Mouse (Mus musculus) right cerebral cortex, adult 18-20 months (tissue): Measurements from ENCODE around the gene Defb48.

Source experiments
- DNase-seq: peaks from one replicate; pipeline ENCODE4 v3.0.0; 2022; ENCODE audit warnings: mixed read lengths

Defb48 gene

DNA sequence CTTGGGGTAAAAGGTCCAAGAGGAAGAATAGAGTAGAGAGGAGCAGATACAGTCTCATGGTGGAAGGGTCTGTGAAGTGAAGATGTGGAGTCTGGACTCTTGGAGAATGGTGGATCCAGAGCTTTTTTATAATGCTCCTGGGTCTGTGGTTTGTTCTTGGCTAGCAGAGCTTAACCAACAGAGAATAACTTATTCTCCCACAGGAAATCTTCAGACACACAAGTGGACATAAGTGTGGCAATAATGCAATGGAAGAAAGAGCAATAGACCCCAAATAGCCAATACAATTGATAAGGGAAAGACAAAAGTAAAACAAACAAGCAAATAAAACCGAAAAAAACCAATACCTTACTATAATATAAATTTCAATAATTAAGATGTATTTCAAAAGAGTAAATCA lies at the start of gene Defb48:
Gene Defb48 (minus strand): TSS at position 101 of the 400 bp plus-strand sequence.
- DNase-seq, result no peak

DNA sequence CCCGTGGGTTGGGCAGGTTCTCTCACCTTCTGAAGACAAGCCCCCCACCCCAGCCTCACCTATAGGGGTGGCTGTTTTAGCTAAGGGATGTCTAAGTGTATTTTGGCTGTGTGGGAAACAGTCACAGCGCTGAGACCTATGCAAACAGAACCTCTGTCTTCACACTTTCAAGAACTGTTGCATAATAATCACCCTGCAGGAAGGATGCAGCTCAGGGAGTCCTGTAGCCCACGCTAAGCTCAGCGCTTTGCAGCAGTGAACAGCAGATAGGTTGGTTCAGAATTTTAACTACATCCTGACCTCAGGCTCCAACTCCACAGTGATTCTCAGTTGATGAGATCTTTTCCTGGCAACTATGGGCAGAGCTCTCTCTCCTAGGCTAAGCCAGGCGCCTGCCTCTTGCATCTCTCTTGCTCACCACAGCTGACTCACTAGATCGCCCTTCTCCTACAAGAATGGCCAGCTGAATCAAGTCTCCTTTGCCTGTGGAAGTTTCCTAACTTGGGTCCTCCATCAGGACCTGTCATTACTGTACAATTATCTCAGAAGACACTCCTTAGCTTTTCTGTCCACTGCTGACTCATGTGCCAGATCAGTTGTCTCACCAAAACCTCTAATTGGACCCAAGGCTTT lies 36.3 kb upstream of the Defb48 start:
- DNase-seq, result peak; percentile 65

DNA sequence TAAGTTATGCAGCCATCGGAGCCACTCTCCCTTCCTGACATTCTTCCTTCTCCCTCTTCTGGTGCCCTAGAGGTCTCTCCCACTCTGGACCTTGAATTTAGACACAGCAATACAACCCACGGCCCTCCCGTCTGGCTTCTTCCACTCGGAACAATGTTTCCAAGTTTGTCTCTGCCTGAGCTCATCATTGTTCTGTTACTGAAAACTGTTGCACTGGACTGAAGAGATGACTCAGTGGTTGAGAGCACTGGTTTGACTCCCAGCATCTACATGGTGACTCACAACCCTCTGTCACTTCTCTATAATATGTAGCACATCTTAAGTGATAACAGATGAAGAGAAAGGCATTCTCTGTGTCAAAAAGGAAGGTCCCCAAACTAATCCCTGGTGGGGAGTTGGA lies 30.4 kb upstream of the Defb48 start:
- no peak for DNase-seq

DNA sequence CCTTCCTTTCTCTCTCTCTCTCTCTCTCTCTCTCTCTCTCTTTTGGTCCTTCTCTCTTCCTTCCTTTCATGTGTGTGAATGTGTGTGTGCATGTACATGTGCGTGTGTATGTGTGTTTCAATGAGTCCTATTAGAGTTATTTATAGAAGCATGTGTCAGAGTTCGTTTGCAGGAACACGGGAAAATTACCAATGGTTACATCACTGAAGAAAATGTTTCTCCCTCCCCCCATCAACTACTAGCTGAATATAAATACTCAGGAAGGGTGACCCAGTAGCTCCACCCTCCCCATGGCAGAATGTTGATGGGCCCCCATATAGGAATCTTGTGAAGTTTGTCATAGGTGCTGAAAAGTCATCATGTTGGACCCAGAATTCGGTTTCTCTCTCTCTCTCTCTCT lies 28.8 kb upstream of the Defb48 start:
- no peak for DNase-seq

DNA sequence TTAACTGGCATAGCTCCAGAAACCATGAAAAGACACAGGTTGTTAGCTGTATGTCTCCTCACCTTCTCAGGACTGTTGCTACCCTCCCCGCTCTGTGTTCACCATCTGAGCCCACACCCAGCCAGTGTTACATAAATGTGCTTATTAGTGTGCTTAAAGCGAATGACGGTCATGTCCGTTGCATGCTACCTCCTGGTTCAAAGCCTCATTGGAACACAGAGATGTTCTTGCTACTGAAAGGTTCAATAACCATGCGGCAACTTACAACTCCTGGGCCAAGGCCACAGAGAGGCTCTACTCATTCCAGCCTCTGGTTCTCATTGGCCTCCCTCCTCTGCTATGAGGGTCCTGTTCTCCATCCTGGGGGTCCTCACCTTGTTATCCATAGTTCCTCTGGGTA lies 27.2 kb upstream of the Defb48 start, which contains the start of gene Defb43:
Gene Defb43 (plus strand): TSS at position 301 of the 400 bp plus-strand sequence.
- DNase-seq, result no peak

DNA sequence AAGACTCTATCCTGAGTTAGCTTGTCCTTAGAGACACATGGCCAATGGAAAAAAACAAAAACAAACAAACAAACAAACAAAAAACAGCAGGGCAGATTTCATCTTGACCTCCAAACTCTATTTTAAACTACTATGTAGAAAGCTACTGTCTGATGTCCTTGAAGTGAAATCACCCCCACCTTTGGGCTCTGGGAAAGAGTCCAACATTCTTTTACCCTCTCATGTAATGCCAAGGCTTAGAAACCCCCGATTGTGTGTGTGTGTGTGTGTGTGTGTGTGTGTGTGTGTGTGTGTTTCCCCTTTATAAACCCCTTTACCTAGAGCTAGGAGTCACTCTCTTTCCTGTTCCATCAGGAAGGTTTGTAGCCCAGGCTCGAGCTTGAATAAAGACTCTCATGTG lies 18.3 kb upstream of the Defb48 start:
- no peak for DNase-seq

DNA sequence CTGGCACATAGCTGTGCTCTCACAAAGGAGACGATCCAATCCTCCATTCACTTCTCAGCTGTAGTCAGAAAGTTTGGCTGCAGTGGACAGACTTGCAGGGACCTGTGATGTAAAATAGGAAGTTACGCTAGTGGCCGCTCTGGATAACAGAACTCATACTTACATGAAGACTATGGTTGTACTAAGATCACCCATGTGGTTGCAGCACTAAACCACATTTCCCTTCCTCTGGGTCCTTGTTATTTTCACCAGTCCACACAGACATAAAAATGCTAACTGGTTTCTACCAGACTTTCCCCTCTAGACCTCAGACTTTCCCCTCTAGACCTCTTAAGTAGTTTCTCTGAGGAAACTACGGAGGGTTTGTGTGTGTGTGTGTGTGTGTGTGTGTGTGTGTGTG lies 14.7 kb upstream of the Defb48 start:
- no peak for DNase-seq

DNA sequence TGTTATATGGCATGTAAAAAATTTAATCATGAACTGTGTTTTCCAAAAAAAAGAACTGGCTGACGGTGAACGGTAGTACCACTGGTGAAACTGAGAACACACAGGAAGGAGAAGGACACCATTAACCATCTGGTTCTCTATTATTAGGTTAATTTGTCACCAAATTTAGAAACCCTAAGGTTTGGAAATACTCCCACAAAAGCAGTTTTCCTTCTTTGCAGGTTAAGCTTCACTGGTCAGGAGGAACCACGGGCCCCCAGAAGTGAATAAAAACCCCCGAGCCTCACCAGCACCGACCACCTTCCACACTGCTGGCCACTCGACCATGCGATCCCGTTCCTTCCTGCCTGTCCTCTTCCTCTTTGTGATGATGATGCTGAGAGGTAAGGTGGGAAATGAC lies 13.5 kb upstream of the Defb48 start, which contains the start of gene Defb47:
Gene Defb47 (plus strand): TSS at position 301 of the 400 bp plus-strand sequence.
- no peak for DNase-seq

DNA sequence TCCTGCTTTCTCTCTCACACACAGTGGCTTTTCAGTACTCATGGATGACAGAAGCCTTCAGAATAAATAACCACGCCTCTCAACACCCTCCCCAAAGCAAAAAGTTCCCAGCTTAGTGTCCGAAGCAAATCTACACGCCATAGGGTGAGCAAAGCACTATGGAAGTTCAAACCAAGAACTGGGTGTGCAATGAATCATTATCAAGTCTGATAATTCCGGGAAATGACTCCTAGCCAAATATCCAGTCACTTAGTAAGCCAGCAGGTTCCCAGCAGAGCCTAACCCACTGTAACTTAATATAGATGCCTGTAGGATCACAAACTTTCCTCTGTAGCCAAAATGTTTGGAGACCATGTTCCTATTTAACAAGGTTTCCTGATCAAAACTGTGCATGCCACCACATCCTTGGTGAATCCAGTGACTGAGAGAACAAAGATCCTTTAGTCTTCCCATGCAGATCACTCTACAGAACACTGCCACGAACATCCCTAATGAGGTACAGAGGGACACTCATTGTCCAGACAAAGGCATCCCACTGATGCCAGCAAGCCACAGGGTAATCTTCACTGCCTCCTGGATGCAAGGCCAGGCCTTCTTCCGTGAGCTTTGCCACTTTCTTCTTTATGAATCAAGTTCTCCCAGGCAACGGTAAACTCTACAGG lies 7.7 kb upstream of the Defb48 start:
- no peak for DNase-seq

DNA sequence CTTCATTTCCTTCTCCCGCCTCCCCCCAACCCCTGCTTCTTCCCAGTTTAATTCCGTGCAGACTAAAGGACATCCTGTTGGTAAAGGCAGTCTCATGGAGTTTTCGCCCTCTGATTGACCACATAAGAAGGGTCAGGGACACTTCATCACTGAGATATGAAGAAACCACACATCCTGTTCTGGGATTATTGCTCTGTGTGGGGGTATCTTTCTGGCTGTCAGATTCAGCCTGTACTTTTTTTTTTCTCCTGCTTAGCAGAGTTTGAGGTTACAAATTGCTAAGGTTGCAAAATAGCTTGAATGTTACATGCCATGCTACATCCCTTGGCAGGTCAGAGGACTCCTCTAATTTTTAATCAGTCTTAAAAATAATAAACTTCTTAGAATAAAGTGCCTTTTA lies 7.0 kb upstream of the Defb48 start:
- DNase-seq, result no peak

DNA sequence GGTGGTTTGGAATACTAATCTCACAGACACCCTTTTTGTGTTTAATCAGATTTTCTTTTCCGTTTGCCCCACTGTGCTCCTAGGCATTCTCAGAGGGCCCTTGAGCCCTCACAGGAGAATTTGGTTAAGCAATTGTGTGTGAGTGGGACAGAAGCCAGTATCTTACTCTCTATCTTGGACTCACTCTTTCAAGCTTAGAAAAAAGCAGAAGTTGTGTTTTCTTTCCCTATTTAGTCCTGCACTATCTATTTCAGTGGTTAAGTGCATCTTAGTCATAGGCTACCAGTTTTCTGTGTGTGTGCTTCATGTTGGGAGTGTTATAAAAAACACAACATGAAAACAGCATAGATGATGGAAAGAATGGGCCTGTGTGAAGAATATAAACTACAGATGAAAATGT lies 4.5 kb downstream of the Defb48 start:
- DNase-seq, result no peak

DNA sequence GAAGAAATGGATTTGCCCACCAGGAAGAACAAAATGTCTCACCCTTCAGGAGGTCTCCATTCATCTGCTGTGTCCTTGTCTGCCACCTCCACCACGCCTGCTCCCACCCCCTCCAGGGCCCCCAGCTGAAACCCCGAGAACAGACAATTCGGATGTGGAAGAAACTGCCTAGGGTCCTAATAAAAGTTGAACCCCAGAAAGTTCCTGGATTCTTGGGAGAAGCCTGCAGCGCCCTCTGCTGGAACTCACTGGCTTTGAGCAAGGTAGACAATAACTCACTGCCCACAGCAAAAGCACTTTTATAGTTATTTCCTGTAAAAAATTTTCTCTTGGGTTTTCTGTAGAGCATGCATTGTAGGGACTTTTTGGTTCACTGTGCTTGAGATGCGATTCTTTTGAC lies 9.3 kb downstream of the Defb48 start:
- DNase-seq, result peak; percentile 35

DNA sequence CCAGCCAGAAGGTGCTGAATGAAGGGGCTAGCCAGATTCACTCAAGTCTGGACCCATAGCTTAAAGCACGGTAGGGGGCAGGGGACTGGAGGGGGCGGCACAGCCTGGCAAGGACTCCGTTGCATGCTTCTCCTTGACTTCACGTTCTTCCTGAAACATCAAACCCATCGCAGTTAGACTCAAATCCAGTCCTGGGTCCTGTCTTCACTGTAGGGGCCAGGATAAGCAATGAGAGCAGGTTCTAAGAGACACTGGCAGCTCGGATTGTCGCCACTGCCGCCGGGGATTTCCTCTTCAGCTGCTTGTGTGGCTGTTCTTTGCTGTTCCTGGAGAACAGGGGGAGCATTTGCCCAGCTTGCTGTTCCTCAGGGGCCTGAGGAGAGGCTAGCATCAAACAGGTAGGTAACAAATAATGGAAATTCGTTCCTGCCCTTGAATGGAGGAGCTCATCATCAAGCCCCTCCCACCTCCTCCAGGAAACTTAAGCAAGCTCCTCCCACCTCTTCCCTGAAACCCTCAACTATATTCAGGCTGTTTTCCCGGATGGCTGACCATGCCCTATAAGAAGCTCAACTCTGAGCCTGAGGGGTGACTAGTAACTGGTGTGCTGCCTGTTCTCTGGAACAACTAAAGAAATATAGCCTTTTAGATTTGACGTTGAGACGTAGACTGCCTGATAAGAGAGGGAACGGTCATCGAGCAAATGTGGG lies 18.3 kb downstream of the Defb48 start:
- DNase-seq, result no peak

DNA sequence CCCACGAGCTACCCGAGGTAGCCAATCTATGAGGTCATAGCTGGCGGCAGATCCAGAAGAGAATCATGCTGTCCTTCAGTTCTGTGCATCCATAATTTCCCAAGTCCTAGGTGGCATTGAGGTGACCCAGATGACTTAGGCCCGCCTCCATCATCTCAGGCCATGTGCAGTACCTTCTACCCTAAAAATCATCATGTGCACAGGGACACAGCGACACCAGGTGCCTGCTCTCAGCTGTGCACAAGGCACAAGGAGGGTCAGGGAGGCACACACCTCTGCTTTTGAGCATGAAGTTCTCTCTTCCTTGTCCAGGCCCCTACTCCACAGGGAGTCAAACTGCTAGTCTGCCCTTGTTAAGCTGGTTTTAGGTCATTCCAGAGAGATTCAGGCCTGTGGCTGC lies 19.0 kb downstream of the Defb48 start:
- DNase-seq, result no peak

DNA sequence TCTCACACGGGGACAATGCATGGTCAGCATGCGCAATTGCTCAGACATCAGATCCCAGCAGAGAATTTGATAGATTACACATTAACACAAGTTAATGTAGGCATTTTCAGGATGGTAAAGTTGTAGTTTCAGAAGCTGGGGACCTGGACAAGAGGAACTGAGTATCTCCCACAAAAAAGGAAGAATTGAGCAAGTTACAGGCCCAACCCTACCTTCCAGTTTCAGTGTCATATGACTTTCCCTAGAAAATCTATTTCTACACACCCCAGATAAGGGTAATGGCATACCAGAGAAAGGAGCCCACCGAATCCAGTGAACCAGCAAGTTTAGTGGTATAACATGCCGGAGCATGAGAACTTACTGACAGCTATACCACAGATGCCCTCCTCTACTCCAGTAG lies 20.7 kb downstream of the Defb48 start:
- no peak for DNase-seq

DNA sequence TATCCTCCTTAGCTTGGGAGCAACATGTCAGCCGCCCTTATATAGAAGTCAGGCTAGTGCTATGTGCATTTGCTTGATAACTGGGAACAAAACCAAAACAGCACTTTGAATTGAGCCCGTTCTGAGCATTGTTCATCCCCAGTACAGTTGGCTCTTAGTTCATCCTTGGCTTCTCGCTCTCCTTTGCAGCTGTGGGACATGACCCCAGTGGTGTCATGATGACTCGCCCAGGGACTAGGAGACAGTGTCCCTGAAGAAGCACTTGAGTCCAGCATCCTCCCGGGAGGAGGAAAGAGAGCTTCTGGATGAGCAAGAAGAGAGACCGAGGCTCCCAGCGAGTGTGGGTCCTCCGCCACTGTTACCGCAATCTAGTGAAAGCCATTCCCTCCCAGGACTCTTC lies 28.2 kb downstream of the Defb48 start:
- DNase-seq, result no peak

DNA sequence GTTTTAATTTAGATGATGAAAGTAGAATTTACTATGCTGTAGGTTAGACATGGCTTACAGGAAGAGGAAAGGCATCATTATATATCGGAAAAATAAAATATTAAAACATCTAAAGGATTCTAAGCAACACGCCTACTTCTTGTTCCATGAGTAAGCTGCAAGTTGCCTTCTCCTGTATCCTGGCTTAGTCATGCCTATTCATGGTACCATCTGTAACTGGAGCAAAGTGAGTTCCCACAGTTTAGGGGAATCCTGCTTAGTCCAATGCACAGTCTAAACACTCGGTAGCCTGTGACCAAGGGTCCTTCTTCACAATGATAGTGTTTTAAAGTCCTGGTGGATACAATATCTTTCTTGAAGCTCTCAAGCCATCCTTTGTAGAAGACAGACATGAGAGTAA lies 37.5 kb downstream of the Defb48 start:
- no peak for DNase-seq

DNA sequence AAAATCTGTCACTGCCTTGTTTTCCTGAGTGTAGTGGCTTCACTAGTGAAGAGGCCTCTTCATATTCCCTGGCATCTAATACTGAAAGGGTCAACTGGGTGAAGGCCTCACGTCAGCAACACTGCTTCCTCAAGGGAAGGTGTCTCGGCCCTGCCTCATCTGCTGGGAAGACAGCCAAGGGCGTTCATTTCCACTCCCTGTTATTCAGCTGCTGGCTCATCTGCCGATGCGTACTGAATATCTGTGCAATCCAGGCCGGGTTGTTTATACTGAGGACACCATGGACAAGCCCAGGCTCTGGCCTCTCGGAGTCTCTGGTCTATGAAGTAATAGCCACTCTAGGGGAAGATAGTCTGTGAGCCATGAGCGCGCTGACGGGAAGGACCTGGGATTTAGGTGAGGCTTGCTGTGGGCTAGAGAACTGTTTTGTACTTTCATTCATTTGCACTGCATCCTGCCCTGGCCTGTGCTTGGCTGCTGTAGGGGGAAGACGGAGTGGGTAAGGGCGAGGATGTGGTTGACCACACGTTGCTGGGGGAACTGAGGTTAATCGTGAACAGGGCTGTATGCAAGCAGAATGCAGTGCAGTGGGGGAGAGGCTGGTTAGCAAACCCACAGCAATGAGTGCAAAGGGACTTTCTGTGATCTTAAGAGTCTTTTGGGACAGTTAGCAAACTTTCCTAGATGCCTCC lies 43.8 kb downstream of the Defb48 start:
- peak; percentile 14 for DNase-seq

DNA sequence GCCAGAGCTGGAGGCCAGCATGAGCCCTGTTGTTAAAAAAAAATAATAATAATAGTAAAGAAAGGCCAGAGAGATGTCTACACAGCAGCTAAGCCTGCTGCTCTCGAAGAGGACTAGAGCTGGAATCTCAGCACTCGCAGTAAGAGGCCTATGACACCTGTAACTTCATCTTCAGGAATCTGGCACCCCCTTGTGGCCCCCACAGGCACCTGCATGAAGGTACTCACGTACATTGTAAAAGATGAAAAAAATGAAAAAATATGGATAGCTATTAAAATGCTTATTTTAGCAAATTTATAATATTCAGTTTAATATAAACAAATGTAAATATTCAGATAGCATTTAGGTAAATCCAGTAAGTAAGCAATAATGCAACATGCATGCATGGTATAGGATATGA lies 44.9 kb downstream of the Defb48 start:
- no peak for DNase-seq

DNA sequence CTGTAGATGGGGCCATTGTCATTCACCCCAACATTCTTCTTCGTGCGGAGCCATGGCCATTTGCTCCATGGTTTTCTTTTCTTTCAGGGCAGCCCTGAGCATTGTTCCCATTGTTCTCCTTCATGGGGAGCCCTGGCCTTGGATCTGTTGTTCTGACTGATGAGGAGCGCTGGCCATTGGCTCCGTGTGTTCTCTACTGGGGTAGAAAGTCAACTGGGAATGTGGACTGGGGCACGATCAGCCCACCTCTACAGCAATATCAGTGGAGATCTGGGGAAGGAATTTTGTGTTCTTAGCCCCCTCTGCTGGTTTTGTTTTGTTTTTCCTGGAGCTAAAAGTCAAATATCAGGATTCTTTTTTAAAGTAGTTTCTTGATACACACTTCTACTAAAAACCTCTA lies 46.6 kb downstream of the Defb48 start:
- peak; percentile 18 for DNase-seq

DNA sequence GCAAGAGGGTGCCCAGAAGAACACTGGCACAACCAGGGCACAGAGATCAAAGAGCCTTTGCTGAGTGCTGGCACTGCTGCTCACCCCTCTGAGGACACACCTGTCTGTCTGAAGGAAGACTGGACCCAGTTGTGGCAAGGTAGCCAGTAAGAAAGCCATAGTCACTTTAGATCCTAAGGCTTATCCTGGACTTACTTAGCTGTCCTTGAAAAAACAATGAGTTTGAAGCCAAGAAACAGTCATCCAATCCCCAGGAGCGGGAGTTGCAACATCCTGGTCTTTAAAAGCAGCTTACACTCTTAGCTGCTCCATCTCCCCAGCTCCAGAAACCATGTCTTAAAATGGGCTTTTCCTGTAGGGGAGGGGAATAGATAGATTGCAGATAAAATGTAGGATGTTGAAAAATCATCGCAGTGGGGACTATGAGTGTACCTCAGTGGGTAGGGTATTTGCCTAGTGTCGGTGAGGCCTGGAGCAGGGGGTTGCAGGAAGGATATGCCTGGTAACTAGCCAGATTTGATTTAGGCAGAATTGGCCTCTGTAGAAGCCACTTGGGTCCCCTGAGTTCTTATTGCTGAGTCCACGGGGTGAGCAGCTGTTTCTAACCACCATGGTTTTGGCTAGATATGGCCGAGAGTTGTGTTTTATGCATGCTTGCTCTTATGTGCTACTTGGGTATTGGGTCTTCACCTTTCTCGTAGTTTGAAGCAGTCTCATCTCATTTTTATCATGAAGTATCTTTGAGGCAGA lies 47.5 kb downstream of the Defb48 start:
- DNase-seq, result no peak

DNA sequence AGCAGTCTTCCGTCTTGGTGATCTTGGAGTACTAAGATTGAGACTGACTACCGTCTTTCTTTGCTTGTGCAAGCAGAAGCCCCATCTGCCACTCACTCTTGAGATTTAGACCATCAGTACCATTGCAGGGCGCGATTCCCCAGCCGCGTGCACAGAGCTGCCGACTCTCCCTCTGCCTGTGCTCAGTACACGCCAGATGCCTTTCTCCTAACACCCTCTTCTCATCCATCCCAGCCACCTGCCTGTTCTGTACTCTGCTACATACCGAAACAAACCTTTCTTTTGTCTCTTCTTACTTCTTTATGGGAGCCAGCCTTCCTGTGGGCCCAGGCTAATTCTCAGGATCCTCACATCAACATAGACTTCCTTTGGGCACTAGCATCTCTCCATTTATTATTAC lies 48.9 kb downstream of the Defb48 start:
- no peak for DNase-seq

DNA sequence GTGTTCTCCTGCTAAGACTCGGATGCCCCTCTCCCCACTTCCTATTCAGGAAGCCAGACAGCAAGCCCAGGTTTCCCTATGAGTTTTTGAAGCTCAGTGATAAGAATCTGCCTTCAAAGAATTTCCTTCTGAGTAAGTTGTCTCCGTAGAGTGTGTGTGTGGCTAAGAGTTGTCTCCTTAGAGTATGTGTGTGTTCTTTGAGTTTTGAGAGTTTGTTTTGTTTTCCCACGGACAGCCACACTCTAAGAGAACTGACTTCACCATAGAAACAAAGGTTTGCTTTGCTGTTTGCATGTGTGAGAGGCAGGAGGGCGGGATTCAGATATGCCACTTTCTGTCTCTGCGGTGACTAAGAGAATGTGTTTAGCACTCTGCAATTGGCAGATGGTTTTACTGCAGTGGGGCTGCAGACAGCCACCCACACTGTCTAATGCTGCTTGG lies 56.2 kb downstream of the Defb48 start:
- DNase-seq, result peak; percentile 53
